ENCODE assay signal across 7 mouse cellular contexts in the genomic region with DNA sequence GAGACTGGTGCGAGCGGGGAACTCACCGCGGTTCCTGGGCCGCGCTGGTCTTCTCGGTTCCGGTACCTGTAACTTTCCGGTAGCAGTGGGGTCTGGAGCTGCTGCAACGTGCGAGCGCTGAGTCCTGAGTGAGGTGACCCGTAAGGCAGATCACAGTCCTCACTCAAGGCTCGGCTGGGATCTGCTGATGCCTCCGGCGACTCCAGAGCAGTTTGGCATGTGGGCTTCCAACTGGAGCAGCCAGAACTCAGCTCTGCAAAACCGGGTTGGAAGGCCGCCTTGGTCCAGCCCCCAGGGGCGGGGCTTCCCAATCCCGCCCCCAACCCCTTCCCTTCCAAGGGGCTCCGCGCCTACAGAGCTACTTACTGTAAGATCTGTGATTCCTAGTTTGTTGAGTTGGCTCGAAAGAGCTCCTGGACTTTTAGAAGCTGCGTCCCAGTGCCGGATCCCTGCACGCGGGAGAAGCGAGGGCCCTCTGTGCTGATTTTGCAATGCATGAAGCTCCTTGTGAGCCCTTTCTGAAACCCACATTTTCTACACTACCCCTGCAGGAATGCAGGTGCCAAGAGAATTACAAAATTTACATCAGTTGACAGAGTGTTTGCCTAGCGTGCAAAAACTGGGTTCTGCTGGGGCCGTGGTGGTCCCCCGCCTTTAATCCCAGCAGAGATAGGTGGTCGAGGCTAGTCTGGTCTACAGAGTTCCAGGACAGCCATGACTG. TPM values are rescaled to one million over a fixed set of nuclear protein-coding genes. Genes with fewer than 3 reads are reported as not detected.
DNase-seq lines count a peak whose midpoint lies in the region; ATAC-seq lines count a peak whose summit lies in the region.

No protein-coding gene starts in this region.

- peak; percentile 91 for DNase-seq in adrenal gland, postnatal 10 days
- peak; percentile 86 for DNase-seq in embryo, embryonic 9.5 days (ENCODE audit: extremely low spot score)
- peak; percentile 81 to 82 for DNase-seq in gastrocnemius, postnatal 4 days (ENCODE audit: low spot score in 2 of 2)
- peak; percentile 71 to 74 for DNase-seq in left cerebral cortex, postnatal 36 days (ENCODE audit: low spot score in 2 of 2)
- DNase-seq in midbrain, embryonic 10.5 days (ENCODE audit: low spot score) = peak; percentile 71
- peak; percentile 79 for DNase-seq in right cerebral cortex, postnatal 4 days

- no peaks in the 10 kb centered on the region for H3K9me3 ChIP-seq in intestine, embryonic 16.5 days (ENCODE audit: control insufficient read depth, low read length)
- H3K9me3 ChIP-seq in midbrain, embryonic 10.5 days (replicated peaks) = no peaks in the 10 kb centered on the region

- H3K27ac ChIP-seq in intestine, embryonic 16.5 days (ENCODE audit: low read length) = no peak overlapping the region
- peak overlapping the region; percentile 78 for H3K27ac ChIP-seq in midbrain, embryonic 10.5 days (replicated peaks)

- H3K27me3 ChIP-seq in intestine, embryonic 16.5 days (replicated peaks; ENCODE audit: control insufficient read depth, insufficient read depth, low read length) = no peaks in the 10 kb centered on the region
- no peaks in the 10 kb centered on the region for H3K27me3 ChIP-seq in midbrain, embryonic 10.5 days (ENCODE audit: low read depth, poor library complexity, severe bottlenecking)

- H3K4me1 ChIP-seq in intestine, embryonic 16.5 days (ENCODE audit: control insufficient read depth, insufficient read depth, low read length) = 0 out of 2 replicates have a peak, but pooled peaks cover 3% of the 10 kb centered on the region
- H3K4me1 ChIP-seq in midbrain, embryonic 10.5 days = peaks cover 17% of the 10 kb centered on the region

- ATAC-seq in intestine, embryonic 16.5 days = peak; percentile 94

- H3K9ac ChIP-seq in intestine, embryonic 16.5 days (ENCODE audit: low read depth, low read length) = peak overlapping the region; percentile 73

- WGBS in intestine, embryonic 16.5 days = 2% methylated on average over 32 of the region's 32 CpGs
- 2% methylated on average over 32 of the region's 32 CpGs for WGBS in midbrain, embryonic 10.5 days

- no peaks in the 10 kb centered on the region for H3K36me3 ChIP-seq in intestine, embryonic 16.5 days (ENCODE audit: control insufficient read depth, insufficient read depth, low read length)
- H3K36me3 ChIP-seq in midbrain, embryonic 10.5 days = no peaks in the 10 kb centered on the region

- peak overlapping the region; percentile 57 for H3K4me3 ChIP-seq in intestine, embryonic 16.5 days (ENCODE audit: low read length)
- peak overlapping the region; percentile 65 for H3K4me3 ChIP-seq in midbrain, embryonic 10.5 days

- peak overlapping the region; percentile 72 for H3K4me2 ChIP-seq in intestine, embryonic 16.5 days (ENCODE audit: low read depth, low read length)

- intact Hi-C loops in left cerebral cortex, postnatal 36 days (cut with DNase I) = no loop called here

RNA-seq across cellular contexts. Expression of gene Psph, which starts 8.1 kb away (rescaled TPM):
- 10 to 100 TPM; 25.2 to 28.4 TPM for total RNA-seq in adrenal gland, postnatal 10 days (2021)
- 10 to 100 TPM; 15.5 to 20.0 TPM for total RNA-seq in gastrocnemius, postnatal 4 days (2021)
- polyA plus RNA-seq in intestine, embryonic 16.5 days (2015; fragmentation: Nextera tagmentation; extraction: Ambion mirVana) = 48.0 and 57.1 TPM in 2 replicates
- 10 to 100 TPM; 21.6 to 23.2 TPM for total RNA-seq in left cerebral cortex, postnatal 36 days (2021)
- polyA plus RNA-seq in midbrain, embryonic 10.5 days (2016; fragmentation: Nextera tagmentation; extraction: Ambion mirVana) = 39.7 and 45.4 TPM in 2 replicates

RNA-seq across cellular contexts. Expression of gene Nipsnap2, which starts 54.3 kb away (rescaled TPM):
- 100 to 1,000 TPM; 125 to 184 TPM for total RNA-seq in adrenal gland, postnatal 10 days (2021)
- 100 to 1,000 TPM; 348 to 363 TPM for total RNA-seq in gastrocnemius, postnatal 4 days (2021)
- polyA plus RNA-seq in intestine, embryonic 16.5 days (2015; fragmentation: Nextera tagmentation; extraction: Ambion mirVana) = 73.9 and 80.4 TPM in 2 replicates
- total RNA-seq in left cerebral cortex, postnatal 36 days (2021) = 10 to 100 TPM; 78.8 to 80.8 TPM
- polyA plus RNA-seq in midbrain, embryonic 10.5 days (2016; fragmentation: Nextera tagmentation; extraction: Ambion mirVana) = 76.3 and 86.3 TPM in 2 replicates
